Mouse (Mus musculus): ENCODE data around the gene Gna15. TPM values are rescaled to one million over a fixed set of nuclear protein-coding genes. Genes with fewer than 3 reads are reported as not detected.

The Gna15 gene
- total and polyA plus RNA-seq, 3 experiments, result 1.1 to 2.2 (median 1.4) TPM

DNA sequence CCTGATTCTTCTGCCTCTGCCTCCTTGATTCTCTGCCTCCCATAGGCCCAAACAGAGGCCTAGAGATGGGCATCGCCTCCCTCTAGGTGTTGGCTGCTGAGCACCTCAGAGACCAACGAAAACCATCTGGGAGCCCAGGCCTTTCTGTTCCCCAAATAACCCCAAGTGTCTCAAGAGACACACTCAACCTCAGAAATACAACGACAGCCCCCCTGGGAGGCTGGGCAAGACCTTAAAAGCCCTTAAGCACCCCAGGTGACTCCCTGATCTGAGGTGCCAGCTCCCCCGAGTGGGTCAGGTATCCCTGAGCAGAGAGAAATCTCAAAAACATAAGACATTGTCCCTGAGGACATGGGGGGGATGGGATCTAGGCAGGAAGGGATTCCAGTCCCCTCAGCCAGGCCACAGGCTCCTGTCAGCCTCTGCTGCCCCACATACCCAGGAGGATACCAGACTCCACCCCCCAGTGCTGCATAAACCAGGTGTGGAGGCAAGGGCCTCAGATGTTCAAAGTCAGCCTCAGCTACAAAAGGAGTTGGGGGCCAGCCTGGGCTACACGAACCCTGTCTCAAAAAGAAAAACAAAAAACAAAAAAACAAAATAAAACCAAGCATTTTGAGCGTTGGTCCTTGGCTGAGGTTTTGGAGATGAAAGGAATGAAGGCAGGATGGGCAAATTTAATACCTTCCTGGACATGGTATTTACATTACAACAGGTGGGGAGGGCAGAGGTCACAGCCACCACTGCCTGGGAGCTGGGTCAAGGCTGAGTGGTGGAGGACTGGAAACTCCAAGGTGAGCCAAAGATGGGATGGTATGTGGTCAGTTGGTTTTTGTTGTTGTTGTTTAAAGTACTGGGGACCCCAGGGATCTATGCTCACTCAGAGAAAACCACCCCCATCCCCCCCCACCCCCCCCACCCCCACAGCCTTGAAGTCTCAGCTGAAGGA lies 30.1 kb upstream of the Gna15 start:
- no peak for DNase-seq

DNA sequence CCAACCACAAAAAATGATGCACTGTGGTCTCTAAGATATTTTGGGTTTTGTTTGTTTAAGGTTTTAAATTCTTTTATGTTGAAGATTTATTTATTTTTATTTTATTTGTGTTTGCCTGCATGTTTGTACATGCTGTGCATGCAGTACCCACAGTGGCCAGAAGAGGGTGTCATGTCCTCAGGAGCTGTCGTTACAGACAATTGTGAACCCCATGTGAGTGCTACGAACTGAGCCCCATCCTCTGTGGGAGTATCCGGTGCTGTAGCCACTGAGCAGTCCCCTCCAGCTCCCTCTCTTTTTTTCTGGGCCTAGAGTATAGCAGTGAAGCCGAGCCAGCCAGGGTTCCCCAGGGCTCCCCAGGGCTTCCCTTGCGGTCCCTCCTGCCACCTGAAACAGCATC lies 29.2 kb upstream of the Gna15 start:
- DNase-seq, result no peak

DNA sequence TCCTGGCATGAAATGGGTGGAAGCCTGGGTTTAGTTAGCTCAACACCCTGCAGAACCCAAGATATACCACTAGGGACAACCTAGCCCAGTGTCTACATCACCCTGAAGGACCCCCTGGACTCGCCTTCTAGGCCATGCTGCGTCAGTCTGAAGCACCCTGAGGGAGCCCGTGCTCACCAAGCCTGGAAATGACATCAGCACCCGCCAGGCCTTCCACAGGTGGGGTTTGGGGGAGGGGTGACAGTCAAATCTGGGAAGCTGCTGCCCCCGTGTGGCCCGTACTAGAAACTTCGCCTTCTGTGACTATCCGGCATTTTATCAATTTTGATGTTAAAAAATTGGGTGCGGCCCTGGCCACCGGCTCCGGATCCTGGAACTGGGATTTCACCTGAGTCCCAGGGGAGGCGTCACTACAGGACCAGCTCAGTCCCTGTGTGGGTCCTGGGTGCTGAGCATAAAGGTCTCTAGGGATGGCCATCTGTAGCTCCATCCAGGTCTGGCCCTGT lies 27.6 kb upstream of the Gna15 start:
- DNase-seq, result peak; percentile 86

- peak; percentile 61 for DNase-seq
Measured at GRCm38 (mm10) chr10:81550257-81550656, 26.2 kb upstream of the Gna15 start.

- DNase-seq, result no peak
Measured at GRCm38 (mm10) chr10:81548944-81549343, 24.9 kb upstream of the Gna15 start.

DNA sequence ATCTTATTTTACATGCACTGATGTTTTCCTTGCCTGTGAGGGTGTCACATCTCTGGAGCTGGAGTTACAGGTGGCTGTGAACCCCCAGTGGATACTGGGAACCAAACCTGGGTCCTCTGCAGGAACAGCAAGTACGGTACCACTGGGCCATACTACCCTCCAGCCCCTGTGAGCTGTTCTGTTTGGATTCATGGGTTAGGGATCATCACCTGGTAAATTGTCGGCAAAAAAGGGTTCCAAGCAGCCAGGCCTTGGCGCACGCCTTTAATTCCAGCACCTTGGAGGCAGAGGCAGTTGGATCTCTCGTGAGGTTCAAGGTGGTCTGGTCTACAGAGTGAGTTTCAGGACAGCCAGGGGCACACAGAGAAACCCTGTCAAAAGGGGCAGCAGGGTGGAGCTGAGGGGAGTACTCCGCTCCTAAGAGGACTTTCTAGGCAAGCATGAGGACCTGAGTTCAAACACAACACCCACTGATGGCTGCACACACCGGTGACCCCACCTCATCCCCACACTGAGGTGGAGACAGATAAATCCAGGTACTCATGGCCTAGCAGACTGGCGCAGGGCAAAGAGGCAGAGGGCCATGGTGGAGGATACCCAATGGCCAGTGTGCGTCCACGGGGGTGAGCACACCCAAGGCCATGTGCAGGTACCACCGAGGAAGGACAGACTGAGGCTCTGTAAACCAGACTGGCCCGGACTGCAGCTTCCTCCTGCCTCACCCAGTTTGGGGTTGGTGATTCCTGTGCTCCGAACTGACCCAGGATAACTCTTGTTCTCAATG lies 23.0 kb upstream of the Gna15 start:
- no peak for DNase-seq

GRCm38 (mm10) chr10:81546332-81546731 lies 22.3 kb upstream of the Gna15 start:
- no peak for DNase-seq

- DNase-seq, result peak; percentile 100
Measured at GRCm38 (mm10) chr10:81545161-81545747, 21.2 kb upstream of the Gna15 start, which contains the start of gene Gna11. Gene Gna11, minus strand, starts transcription at chr10:81545190.

GRCm38 (mm10) chr10:81544296-81545160 lies 20.5 kb upstream of the Gna15 start:
- DNase-seq, result no peak

DNA sequence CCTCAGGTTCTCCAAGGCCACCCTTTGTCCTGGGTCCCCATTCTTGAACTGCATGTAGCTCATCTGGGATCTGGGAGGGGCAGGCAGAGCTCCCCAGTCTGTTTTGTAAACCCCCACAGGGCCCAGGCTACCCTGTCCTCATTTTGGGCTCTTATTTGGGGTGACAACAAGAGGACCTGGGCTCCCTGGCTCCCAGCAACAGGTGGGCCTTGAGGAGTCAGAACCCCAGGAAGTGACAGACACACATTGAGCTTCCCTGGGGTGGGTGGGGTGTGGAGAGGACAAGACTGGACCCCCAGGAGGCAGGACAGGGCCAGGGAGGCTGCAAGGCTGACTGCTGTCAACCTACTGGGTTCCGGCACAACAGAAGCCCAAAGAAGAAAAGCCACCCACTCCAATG lies 19.6 kb upstream of the Gna15 start:
- no peak for DNase-seq

GRCm38 (mm10) chr10:81542727-81543460 lies 18.9 kb upstream of the Gna15 start:
- DNase-seq, result no peak

- peak; percentile 80 for DNase-seq
Measured at GRCm38 (mm10) chr10:81541803-81542202, 17.8 kb upstream of the Gna15 start.

GRCm38 (mm10) chr10:81541363-81541762 lies 17.3 kb upstream of the Gna15 start:
- no peak for DNase-seq

DNA sequence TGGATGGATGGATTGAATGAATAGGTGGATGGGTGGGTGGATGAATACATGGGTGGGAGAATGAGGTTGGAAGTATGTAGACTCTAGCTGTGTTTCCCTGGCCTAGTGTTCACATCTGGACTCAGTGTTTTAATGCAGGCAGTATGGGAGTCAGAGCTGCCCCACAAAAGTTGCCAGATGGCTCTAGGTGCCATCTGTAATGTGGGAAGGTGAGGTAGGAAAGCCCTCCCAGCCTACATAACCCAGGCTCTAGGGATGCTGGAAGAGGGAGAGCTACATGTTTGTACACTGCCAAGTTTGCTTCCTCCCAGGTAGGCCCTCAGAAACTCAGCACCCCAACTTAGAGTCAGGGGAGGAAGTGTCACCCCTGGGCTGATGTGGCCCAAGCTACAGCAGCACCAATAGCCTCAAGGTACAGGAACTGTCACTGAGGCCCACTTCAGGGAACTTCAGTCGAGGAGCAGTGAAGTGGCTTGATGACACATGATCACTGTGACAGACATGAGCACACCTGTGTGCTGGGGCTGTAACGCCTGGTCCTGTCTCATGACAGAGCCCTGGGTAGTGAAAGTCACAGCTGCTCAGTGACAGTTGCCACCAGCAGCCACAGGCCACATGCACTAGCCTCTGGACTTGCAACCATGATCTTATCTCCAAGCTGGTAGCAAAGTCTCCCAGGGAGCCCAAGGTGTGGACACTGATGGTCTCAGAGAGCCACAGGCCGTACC lies 14.5 kb upstream of the Gna15 start:
- no peak for DNase-seq

DNA sequence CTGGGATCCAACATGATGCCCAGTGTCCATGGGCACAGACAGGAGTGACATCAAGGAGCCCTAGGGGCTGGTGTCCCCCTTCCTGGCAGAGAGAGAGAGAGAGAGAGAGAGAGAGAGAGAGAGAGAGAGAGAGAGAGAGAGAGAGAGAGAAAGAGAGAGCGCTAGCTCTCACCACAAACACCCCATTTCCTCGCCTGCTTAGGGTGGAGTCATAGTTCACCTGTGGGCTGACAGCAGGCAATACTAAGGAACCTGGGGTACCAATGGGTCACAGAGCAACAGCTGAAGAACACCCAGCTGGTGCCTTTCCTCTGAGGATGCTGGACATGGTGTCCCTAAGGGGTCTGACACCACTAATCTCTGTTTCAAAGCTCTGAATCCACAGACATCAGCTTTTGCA lies 13.4 kb upstream of the Gna15 start:
- no peak for DNase-seq

DNA sequence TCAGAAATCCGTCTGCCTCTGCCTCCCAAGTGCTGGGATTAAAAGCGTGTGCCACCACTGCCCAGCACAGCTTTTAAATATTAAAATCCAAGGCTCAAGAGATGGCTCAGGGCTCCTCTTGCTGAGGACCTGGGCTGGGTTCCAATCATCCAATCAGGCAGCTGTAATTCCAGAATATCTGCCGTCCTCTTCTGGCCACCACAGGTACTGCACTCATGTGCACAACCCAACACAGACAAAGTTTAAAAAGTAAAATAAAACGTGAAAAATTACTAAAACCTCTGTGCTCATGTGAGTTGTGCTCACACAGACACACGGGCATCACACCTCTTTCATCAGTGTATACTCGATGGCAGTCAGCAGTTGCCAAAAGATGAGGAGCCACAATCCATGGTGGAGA lies 12.7 kb upstream of the Gna15 start:
- no peak for DNase-seq

DNA sequence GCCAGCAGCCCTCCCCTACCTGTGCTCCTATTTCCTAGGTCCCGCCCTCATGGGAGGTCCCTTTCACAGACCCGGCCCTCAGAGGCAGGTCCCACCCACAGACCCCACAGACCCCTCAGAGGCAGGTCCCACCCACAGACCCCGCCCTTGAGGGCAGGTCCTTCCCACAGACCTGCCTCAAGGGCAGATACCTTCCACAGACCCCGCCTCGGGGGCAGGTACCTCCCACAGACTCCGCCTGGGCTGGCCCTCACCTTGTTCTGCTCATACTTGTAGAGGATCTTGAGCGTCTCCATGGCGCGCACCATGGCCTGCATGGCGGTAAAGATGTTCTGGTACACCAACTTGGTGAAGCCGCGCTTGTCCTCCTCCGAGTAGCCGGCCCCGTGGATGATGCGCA lies 10.8 kb upstream of the Gna15 start:
- no peak for DNase-seq

DNA sequence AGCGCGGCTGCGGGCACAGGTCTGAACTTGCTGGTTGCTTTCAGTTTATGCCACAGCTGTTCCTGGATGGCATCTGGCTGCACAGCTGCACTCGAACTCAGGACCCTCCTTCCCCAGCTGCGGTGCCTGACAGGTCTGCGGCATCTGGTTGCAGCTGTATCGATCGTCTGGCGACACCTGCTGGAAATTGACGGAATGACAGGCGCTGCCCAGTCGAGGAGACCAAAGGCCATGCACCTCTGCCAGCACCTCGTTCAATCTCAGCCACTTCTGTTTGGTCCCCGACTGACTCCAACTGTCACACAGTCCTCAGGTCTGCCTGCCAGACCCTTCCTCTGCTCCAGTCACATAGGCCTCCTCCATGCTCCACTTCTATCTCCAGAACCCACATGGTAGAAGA lies 2.8 kb upstream of the Gna15 start:
- peak; percentile 83 for DNase-seq

DNA sequence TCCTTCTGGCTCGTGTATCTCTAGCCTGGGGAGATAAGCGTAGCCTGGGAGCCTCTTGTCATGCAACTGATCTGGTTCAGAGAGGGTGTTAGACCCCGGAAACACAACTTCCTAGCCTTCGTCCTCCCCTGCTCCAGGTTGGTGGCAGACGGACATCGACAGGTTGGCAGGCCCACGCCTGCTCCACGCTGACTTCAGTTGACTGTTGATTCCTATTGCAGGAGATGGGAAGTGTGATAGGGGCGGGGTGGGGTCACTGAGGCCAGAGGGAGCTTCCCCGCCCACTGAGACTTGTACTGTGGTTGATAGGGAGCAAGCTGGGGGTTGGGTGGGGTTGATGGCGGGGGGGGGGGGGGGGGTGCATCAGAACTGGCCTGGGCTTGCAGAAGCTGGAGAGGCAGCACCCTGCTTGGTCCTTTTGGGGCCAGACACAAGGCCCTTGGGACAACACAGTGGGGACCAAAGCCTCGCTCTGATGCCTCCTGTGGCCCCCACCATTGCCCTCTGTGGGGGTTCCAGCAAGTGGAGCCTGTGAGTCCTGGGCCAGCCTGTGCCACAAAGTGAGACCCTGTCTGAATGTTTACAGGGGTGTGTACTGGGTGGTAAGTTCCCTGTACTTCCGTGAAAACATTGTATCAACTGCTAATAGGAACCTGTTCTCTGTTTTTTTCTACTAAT lies 1.1 kb upstream of the Gna15 start:
- peak; percentile 3 for DNase-seq
